8 mouse cellular contexts compared by ENCODE assay signal in the genomic region with DNA sequence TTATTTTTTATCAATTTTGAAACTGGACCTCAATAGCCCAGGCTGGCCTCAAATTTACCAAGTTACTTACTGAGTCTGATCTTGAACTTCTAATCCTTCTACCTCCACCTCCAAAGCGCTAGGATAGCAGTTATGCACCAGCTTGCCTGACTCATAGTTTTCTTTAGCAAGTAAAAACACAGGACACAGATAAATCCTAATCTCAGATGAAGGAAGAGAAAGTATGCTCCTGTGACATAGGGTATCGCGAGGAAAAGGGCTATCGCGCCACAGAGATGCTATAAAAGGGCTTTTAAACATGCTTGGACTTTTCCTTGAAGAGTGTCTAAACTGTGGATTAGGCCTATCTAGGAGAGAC. TPM values are rescaled to one million over a fixed set of nuclear protein-coding genes. Genes with fewer than 3 reads are reported as not detected.
DNase-seq lines count a peak whose midpoint lies in the region; ATAC-seq and TF ChIP-seq lines count a peak whose summit lies in the region.

No protein-coding gene starts in this region.

- H3K36me3 ChIP-seq in kidney, embryonic 14.5 days (ENCODE audit: control insufficient read depth, insufficient read depth, low read length), result peaks cover 12% of the 10 kb centered on the region; the same call in 1 of the 2 replicates
- peaks cover 9% of the 10 kb centered on the region; the same call in 1 of the 2 replicates for H3K36me3 ChIP-seq in forebrain, postnatal 0 days (ENCODE audit: insufficient read depth)
- H3K36me3 ChIP-seq in liver, postnatal 0 days (replicated peaks; ENCODE audit: insufficient read depth, low read length), result no peaks in the 10 kb centered on the region

- TF ChIP-seq EP300 in liver, postnatal 0 days (IDR thresholded peaks at IDR 0.05; ENCODE audit: low read depth), result no peak

- no peak for ATAC-seq in kidney, embryonic 14.5 days (ENCODE audit: low FRiP score, low TSS enrichment)
- peak; percentile 3 for ATAC-seq in activated CD4-positive, CD25-positive, alpha-beta regulatory T cell, adult 4 months
- ATAC-seq in forebrain, postnatal 0 days, result no peak
- no peak for ATAC-seq in liver, postnatal 0 days
- ATAC-seq in monocyte, adult 5-6 weeks (replicated peaks; ENCODE audit: insufficient number of reproducible peaks, low FRiP score, low TSS enrichment, poor library complexity, severe bottlenecking), result no peak

- H3K4me1 ChIP-seq in kidney, embryonic 14.5 days (ENCODE audit: control insufficient read depth, insufficient read depth, low read length), result peaks cover 6% of the 10 kb centered on the region; the same call in 1 of the 2 replicates
- peaks cover 4% of the 10 kb centered on the region; the same call in 1 of the 2 replicates for H3K4me1 ChIP-seq in forebrain, postnatal 0 days (ENCODE audit: insufficient read depth)
- H3K4me1 ChIP-seq in liver, postnatal 0 days (ENCODE audit: insufficient read depth), result peaks cover 9% of the 10 kb centered on the region

- H3K4me3 ChIP-seq in kidney, embryonic 14.5 days (ENCODE audit: low read length), result no peak overlapping the region
- H3K4me3 ChIP-seq in forebrain, postnatal 0 days (ENCODE audit: low read depth, low read length), result 0 out of 2 replicates have a peak overlapping the region, but pooled peaks have one; percentile 94
- no peak overlapping the region for H3K4me3 ChIP-seq in liver, postnatal 0 days (ENCODE audit: low read depth, low read length)

- no peaks in the 10 kb centered on the region for H3K27me3 ChIP-seq in kidney, embryonic 14.5 days (ENCODE audit: control insufficient read depth, insufficient read depth, low read length)
- no peaks in the 10 kb centered on the region for H3K27me3 ChIP-seq in forebrain, postnatal 0 days (ENCODE audit: insufficient read depth, low read length)
- no peaks in the 10 kb centered on the region for H3K27me3 ChIP-seq in liver, postnatal 0 days (ENCODE audit: insufficient read depth, low read length)

- no peaks in the 10 kb centered on the region for H3K9me3 ChIP-seq in kidney, embryonic 14.5 days (ENCODE audit: control insufficient read depth, low read length)
- no peaks in the 10 kb centered on the region for H3K9me3 ChIP-seq in forebrain, postnatal 0 days (ENCODE audit: low read length)
- H3K9me3 ChIP-seq in liver, postnatal 0 days (ENCODE audit: low read length), result no peaks in the 10 kb centered on the region

- DNase-seq in kidney, adult 8-10 months, result no peak
- no peak for DNase-seq in forebrain, postnatal 0 days
- DNase-seq in liver, postnatal 0 days, result no peak
- DNase-seq in cerebellum, adult 8-10 months, result no peak
- DNase-seq in urinary bladder, postnatal 25 days (ENCODE audit: low spot score), result no peak

- H3K4me2 ChIP-seq in kidney, embryonic 14.5 days (replicated peaks; ENCODE audit: low read depth, low read length), result no peak overlapping the region
- no peak overlapping the region for H3K4me2 ChIP-seq in forebrain, postnatal 0 days (ENCODE audit: low read depth)
- peak overlapping the region; percentile 42; the same call in 1 of the 2 replicates for H3K4me2 ChIP-seq in liver, postnatal 0 days (ENCODE audit: low read depth, low read length)

- 22% methylated on average over 5 of the region's 5 CpGs for WGBS in kidney, embryonic 14.5 days
- WGBS in forebrain, postnatal 0 days, result 28% methylated on average over 5 of the region's 5 CpGs
- WGBS in liver, postnatal 0 days (ENCODE audit: insufficient replicate concordance), result 23% methylated on average over 5 of the region's 5 CpGs

- peak overlapping the region; percentile 55; the same call in 1 of the 2 replicates for H3K27ac ChIP-seq in kidney, embryonic 14.5 days (ENCODE audit: low read depth, low read length)
- peak overlapping the region; percentile 59 for H3K27ac ChIP-seq in forebrain, postnatal 0 days (ENCODE audit: low read depth, low read length)
- peak overlapping the region; percentile 75 for H3K27ac ChIP-seq in liver, postnatal 0 days (ENCODE audit: low read depth)

- no peak for TF ChIP-seq CTCF in forebrain, postnatal 0 days (IDR thresholded peaks at IDR 0.05; ENCODE audit: low read depth)
- no peak for TF ChIP-seq CTCF in liver, postnatal 0 days (IDR thresholded peaks at IDR 0.05; ENCODE audit: low read depth)

- H3K9ac ChIP-seq in kidney, embryonic 14.5 days (ENCODE audit: low read depth, low read length), result no peak overlapping the region
- no peak overlapping the region for H3K9ac ChIP-seq in forebrain, postnatal 0 days
- no peak overlapping the region for H3K9ac ChIP-seq in liver, postnatal 0 days (replicated peaks)

RNA-seq across cellular contexts. Expression of a gene that starts 4.7 kb away (rescaled TPM):
- 122 and 131 TPM in 2 replicates for polyA plus RNA-seq in kidney, embryonic 14.5 days (2014; fragmentation: Nextera tagmentation; extraction: Ambion mirVana)
- polyA plus RNA-seq in activated CD4-positive, CD25-positive, alpha-beta regulatory T cell, adult 4 months (2017; shearing (Covaris generic)), result 10 to 100 TPM; 62.3 to 65.5 TPM
- 67.0 and 72.4 TPM in 2 replicates for total RNA-seq in forebrain, postnatal 0 days (2014; rRNA removed)
- 158 and 166 TPM in 2 replicates for polyA plus RNA-seq in forebrain, postnatal 0 days (2015; fragmentation: Nextera tagmentation; extraction: Ambion mirVana)
- polyA plus RNA-seq in liver, postnatal 0 days (2015; fragmentation: Nextera tagmentation; extraction: Ambion mirVana), result 23.6 and 24.5 TPM in 2 replicates
- total RNA-seq in monocyte, adult 5-6 weeks (2017), result 20.1 to 53.5 TPM (median 37.4 TPM) in 3 replicates

RNA-seq across cellular contexts. Expression of a gene that starts 4.7 kb away (rescaled TPM):
- polyA plus RNA-seq in kidney, embryonic 14.5 days (2014; fragmentation: Nextera tagmentation; extraction: Ambion mirVana), result 116 and 219 TPM in 2 replicates
- polyA plus RNA-seq in activated CD4-positive, CD25-positive, alpha-beta regulatory T cell, adult 4 months (2017; shearing (Covaris generic)), result 10 to 100 TPM; 83.9 to 84.2 TPM
- total RNA-seq in forebrain, postnatal 0 days (2014; rRNA removed), result 107 and 113 TPM in 2 replicates
- polyA plus RNA-seq in forebrain, postnatal 0 days (2015; fragmentation: Nextera tagmentation; extraction: Ambion mirVana), result 86.0 and 105 TPM in 2 replicates
- 53.5 and 58.4 TPM in 2 replicates for polyA plus RNA-seq in liver, postnatal 0 days (2015; fragmentation: Nextera tagmentation; extraction: Ambion mirVana)
- total RNA-seq in monocyte, adult 5-6 weeks (2017), result 156 to 231 TPM (median 178 TPM) in 3 replicates

RNA-seq across cellular contexts. Expression of a gene that starts 26.7 kb away (rescaled TPM):
- polyA plus RNA-seq in kidney, embryonic 14.5 days (2014; fragmentation: Nextera tagmentation; extraction: Ambion mirVana), result 8.1 and 10.8 TPM in 2 replicates
- polyA plus RNA-seq in activated CD4-positive, CD25-positive, alpha-beta regulatory T cell, adult 4 months (2017; shearing (Covaris generic)), result 1 to 10 TPM in 1 of 2 experiments, under 1 TPM in 1; 0.34 to 1.5 TPM
- total RNA-seq in forebrain, postnatal 0 days (2014; rRNA removed), result 11.8 and 12.8 TPM in 2 replicates
- 11.6 and 14.9 TPM in 2 replicates for polyA plus RNA-seq in forebrain, postnatal 0 days (2015; fragmentation: Nextera tagmentation; extraction: Ambion mirVana)
- 5.6 and 6.0 TPM in 2 replicates for polyA plus RNA-seq in liver, postnatal 0 days (2015; fragmentation: Nextera tagmentation; extraction: Ambion mirVana)
- 0.48 TPM in 1 of 3 replicates, not detected in the others for total RNA-seq in monocyte, adult 5-6 weeks (2017)

RNA-seq across cellular contexts. Expression of a gene that starts 30.5 kb away (rescaled TPM):
- 22.5 and 31.0 TPM in 2 replicates for polyA plus RNA-seq in kidney, embryonic 14.5 days (2014; fragmentation: Nextera tagmentation; extraction: Ambion mirVana)
- under 1 TPM in 1 of 2 experiments, not detected in 1; 0.77 TPM for polyA plus RNA-seq in activated CD4-positive, CD25-positive, alpha-beta regulatory T cell, adult 4 months (2017; shearing (Covaris generic))
- total RNA-seq in forebrain, postnatal 0 days (2014; rRNA removed), result 0.69 and 2.6 TPM in 2 replicates
- polyA plus RNA-seq in forebrain, postnatal 0 days (2015; fragmentation: Nextera tagmentation; extraction: Ambion mirVana), result 0.68 and 0.71 TPM in 2 replicates
- polyA plus RNA-seq in liver, postnatal 0 days (2015; fragmentation: Nextera tagmentation; extraction: Ambion mirVana), result 588 and 688 TPM in 2 replicates
- total RNA-seq in monocyte, adult 5-6 weeks (2017), result not detected in 3 replicates

RNA-seq across cellular contexts. Expression of a gene that starts 37.4 kb away (rescaled TPM):
- polyA plus RNA-seq in kidney, embryonic 14.5 days (2014; fragmentation: Nextera tagmentation; extraction: Ambion mirVana), result 24.9 and 28.7 TPM in 2 replicates
- polyA plus RNA-seq in activated CD4-positive, CD25-positive, alpha-beta regulatory T cell, adult 4 months (2017; shearing (Covaris generic)), result under 1 TPM in 1 of 2 experiments, not detected in 1; 0.30 TPM
- total RNA-seq in forebrain, postnatal 0 days (2014; rRNA removed), result 106 and 129 TPM in 2 replicates
- 28.2 and 34.3 TPM in 2 replicates for polyA plus RNA-seq in forebrain, postnatal 0 days (2015; fragmentation: Nextera tagmentation; extraction: Ambion mirVana)
- 1.5 and 2.2 TPM in 2 replicates for polyA plus RNA-seq in liver, postnatal 0 days (2015; fragmentation: Nextera tagmentation; extraction: Ambion mirVana)
- total RNA-seq in monocyte, adult 5-6 weeks (2017), result 2.1 to 4.3 TPM (median 3.1 TPM) in 3 replicates
